Mouse (Mus musculus): ENCODE data around the gene Rpap1. TPM values are rescaled to one million over a fixed set of nuclear protein-coding genes. Genes with fewer than 3 reads are reported as not detected.

Rpap1 gene
- total RNA-seq (2023; ENCODE audit: inconsistent age) = 30.7 to 37.0 TPM (median 34.7 TPM) in 4 replicates

DNA sequence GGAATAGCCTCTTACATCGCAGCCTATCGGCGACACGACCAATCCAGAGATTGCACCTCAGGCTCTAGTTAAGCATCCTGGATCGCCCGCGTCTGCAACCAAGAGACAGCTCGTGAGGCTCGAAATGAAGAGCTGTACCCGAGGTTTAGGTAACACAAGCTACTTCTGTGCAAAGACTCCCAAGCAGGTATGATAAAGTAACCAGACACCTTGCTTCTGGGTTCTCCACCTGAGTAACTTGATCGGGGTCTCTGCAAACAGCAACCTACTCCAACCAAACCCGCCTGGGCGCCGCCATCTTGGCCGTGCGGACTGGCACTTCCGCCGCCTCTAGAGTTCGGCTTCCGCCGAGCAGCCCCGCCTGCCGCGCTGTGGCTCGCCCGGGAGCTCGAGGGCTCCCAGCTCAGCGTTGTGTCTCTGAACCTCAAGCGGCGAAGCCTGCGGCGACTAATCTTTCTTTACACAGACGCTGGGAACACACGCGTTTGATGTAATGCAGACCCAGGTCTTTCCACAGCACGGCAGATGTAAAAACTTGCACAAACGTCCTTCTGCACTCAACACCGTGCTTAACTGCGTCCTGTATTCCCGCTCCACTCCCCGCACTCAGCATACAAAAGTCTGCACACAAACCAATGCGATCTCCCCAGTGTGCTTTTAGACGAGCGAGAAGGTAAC lies at the start of gene Rpap1:
Gene Rpap1 (minus strand): TSS at position 332 of the 678 bp plus-strand sequence.

DNA sequence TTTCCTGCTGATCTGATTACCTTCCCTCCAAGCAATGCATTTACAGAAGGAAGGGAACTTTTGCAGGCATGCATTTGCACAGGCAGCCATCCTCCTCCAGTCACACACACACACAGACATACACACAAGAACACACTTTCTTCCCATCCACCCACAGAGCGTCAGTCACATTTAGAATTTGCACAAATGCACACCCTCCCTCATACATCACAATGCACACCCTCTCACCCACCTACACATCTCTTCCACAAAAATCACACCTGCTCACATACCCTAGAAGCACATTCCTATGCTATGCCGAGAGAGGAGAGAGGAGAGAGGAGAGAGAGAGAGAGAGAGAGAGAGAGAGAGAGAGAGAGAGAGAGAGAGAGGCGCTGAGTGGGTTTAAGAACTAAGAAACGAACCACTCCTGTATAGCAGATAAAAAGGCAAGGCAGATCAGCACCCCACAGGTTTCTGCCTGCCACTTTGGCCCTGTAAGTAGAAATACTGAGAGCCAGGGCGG lies 10.0 kb upstream of the Rpap1 start, which contains the start of gene Tyro3:
Gene Tyro3 (plus strand): TSS at position 455 of the 505 bp plus-strand sequence.

GRCm38 (mm10) chr2:119760251-119760650 lies 27.1 kb downstream of the Rpap1 start, which contains the start of gene Ltk:
TSS of gene Ltk (minus strand) at chr2:119760431.

GRCm38 (mm10) chr2:119741581-119742411 lies 45.5 kb downstream of the Rpap1 start, which contains the start of gene Itpka:
TSS of gene Itpka (plus strand) at chr2:119742337.

Other genes with a start within 250 kb of the Rpap1 start
- 0.10 to 0.36 TPM (median 0.10 TPM) in 3 of 4 replicates, not detected in the other for gene Exd1, start 239.9 kb downstream of the Rpap1 start, total RNA-seq (2023; ENCODE audit: inconsistent age)
- 69.0 to 78.1 TPM (median 70.2 TPM) in 4 replicates for gene Chp1, start 239.8 kb downstream of the Rpap1 start, total RNA-seq (2023; ENCODE audit: inconsistent age)
- gene Nusap1, start 169.2 kb downstream of the Rpap1 start, total RNA-seq (2023; ENCODE audit: inconsistent age) = 2.2 to 3.9 TPM (median 3.3 TPM) in 4 replicates
- gene Oip5, start 169.1 kb downstream of the Rpap1 start, total RNA-seq (2023; ENCODE audit: inconsistent age) = 1.4 to 2.3 TPM (median 1.7 TPM) in 4 replicates
- 14.0 to 19.5 TPM (median 16.4 TPM) in 4 replicates for gene Ndufaf1, start 124.7 kb downstream of the Rpap1 start, total RNA-seq (2023; ENCODE audit: inconsistent age)
- 52.8 to 57.7 TPM (median 53.4 TPM) in 4 replicates for gene Rtf1, start 112.5 kb downstream of the Rpap1 start, total RNA-seq (2023; ENCODE audit: inconsistent age)
- gene Itpka, start 45.2 kb downstream of the Rpap1 start, total RNA-seq (2023; ENCODE audit: inconsistent age) = 0.58 to 0.66 TPM in 2 of 4 replicates, not detected in the others
- 21.2 to 27.1 TPM (median 24.0 TPM) in 4 replicates for gene Ltk, start 27.1 kb downstream of the Rpap1 start, total RNA-seq (2023; ENCODE audit: inconsistent age)
- 0.12 to 0.39 TPM (median 0.13 TPM) in 3 of 4 replicates, not detected in the other for gene Tyro3, start 10.2 kb upstream of the Rpap1 start, total RNA-seq (2023; ENCODE audit: inconsistent age)
- gene Mga, start 109.7 kb upstream of the Rpap1 start, total RNA-seq (2023; ENCODE audit: inconsistent age) = 112 to 127 TPM (median 125 TPM) in 4 replicates
- 8.2 to 17.6 TPM (median 14.3 TPM) in 4 replicates for gene Mapkbp1, start 185.2 kb upstream of the Rpap1 start, total RNA-seq (2023; ENCODE audit: inconsistent age)
- 14.5 to 20.5 TPM (median 16.7 TPM) in 4 replicates for gene Jmjd7, start 239.9 kb upstream of the Rpap1 start, total RNA-seq (2023; ENCODE audit: inconsistent age)
- 2.5 to 5.5 TPM (median 3.8 TPM) in 4 replicates for gene Gm28042, start 240.0 kb upstream of the Rpap1 start, total RNA-seq (2023; ENCODE audit: inconsistent age)
- 4.9 to 9.5 TPM (median 7.5 TPM) in 4 replicates for gene Pla2g4b, start 245.9 kb upstream of the Rpap1 start, total RNA-seq (2023; ENCODE audit: inconsistent age)